Mouse (Mus musculus) cerebellum, adult 2 months (tissue): ENCODE measurements around the gene Scube2.

Source experiments
- CTCF ChIP-seq: fragments of 200-500 bp; IDR thresholded peaks from 2 replicates; pipeline ENCODE4 v1.5.1; 2011; ENCODE audit warnings: low read depth, mild to moderate bottlenecking, control low read depth, low read length, moderate library complexity, borderline replicate concordance; ENCODE audit not compliant: insufficient read depth
- POLR2A ChIP-seq: fragments of 200-500 bp; IDR thresholded peaks from 2 replicates; pipeline ENCODE4 v1.6.1; 2011; ENCODE audit warnings: low read length, control low read depth, borderline replicate concordance; ENCODE audit not compliant: insufficient read depth

DNA sequence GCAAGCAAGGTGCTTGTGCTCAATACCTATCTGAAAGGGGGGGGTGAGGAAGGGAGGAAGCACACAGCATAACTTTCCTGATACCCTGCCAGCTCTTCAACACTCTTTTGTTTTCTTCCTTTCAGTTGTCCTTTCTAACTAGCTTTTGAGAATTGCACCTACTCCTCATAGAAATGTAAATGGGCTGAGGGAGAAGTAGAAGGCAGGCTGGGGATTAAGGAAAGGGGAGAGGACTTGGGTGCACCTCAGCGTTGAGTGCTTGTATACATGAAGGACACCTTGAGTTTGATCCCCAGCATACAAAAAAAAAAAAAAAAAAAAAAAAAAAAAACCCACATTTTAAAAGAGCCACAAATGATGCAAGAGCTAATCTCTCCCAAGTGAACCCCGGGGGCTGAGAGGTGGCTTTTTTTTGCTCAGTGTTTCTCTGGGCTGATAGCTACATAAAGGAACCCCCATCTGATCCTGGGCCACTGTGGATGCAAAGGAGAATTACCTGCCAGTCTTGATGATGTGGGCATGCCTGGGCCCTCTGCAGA, 16.2 kb upstream of the Scube2 start:
- TF ChIP-seq CTCF (no peak), POLR2A (no peak)
